Mouse (Mus musculus) lung, postnatal 0 days (tissue): Measurements from ENCODE around the gene Prmt3.

Experiments used
- CTCF ChIP-seq: IDR thresholded peaks from 2 replicates; pipeline ENCODE4 v1.5.1; 2016; ENCODE audit warnings: antibody characterized with exemption, mild to moderate bottlenecking
- EP300 ChIP-seq: IDR thresholded peaks from 2 replicates; pipeline ENCODE4 v1.6.1; 2016; ENCODE audit warnings: antibody characterized with exemption, mild to moderate bottlenecking, control low read depth

DNA sequence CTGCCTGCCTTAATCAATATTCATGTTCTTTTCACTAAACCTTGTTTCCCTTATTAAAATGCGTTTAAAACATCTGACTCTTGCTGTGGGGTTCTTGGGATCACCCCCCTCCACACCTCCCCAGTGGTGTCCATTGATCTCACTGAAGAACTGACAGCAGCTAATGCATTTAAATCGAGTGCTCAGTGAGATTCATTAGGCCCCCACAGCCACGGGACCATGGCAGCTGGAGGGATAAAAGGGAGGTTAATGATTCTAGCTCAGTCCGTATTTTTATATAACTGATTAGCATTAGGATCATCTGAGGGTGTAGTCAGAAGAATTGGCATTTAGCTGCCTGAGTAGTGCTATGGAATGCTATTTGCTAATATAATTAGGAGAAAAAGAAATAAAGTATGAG lies 41.2 kb downstream of the Prmt3 start:
- no peak for TF ChIP-seq CTCF
- no peak for TF ChIP-seq EP300
